Mouse (Mus musculus) olfactory bulb, adult 2 months (tissue): ENCODE results near the gene Scfd2.

Experiments
- CTCF ChIP-seq: fragments of 200-500 bp; IDR thresholded peaks from 2 replicates; pipeline ENCODE4 v1.5.1; 2012; ENCODE audit warnings: low read depth, mild to moderate bottlenecking, low read length, moderate library complexity; ENCODE audit not compliant: insufficient read depth
- POLR2A ChIP-seq: fragments of 200-500 bp; IDR thresholded peaks from 2 replicates; pipeline ENCODE4 v1.6.1; 2012; ENCODE audit warnings: mild to moderate bottlenecking, low read depth, low read length, moderate library complexity; ENCODE audit not compliant: insufficient read depth

- TF ChIP-seq CTCF (no peak), POLR2A (no peak)
These were observed 280.6 kb downstream of the Scfd2 start for GRCm38 (mm10) chr5:74250947-74251346.
